Mouse (Mus musculus) liver, embryonic 15.5 days (tissue): ENCODE results near the gene Szrd1. TPM values are rescaled to one million over a fixed set of nuclear protein-coding genes. Genes with fewer than 3 reads are reported as not detected.

Source experiments
- ATAC-seq: fragments of 200-750 bp; cut with Nextera tagmentation; 2 replicates; pipeline ENCODE4 v1.8.0; 2017; ENCODE audit warnings: moderate number of reproducible peaks, mild to moderate bottlenecking, moderate library complexity; ENCODE audit not compliant: insufficient read depth
- H3K27ac ChIP-seq: fragments of 300-500 bp; sonication (generic); replicated peaks from 2 replicates; pipeline ENCODE4 v1.5.1; 2015; ENCODE audit warnings: mild to moderate bottlenecking, inconsistent platforms
- H3K27me3 ChIP-seq: fragments of 300-500 bp; sonication (generic); 2 replicates; pipeline ENCODE4 v1.6.1; 2015; ENCODE audit warnings: mild to moderate bottlenecking, inconsistent platforms
- H3K36me3 ChIP-seq: fragments of 300-500 bp; sonication (generic); replicated peaks from 2 replicates; pipeline ENCODE4 v1.6.1; 2015; ENCODE audit warnings: moderate library complexity, mild to moderate bottlenecking, inconsistent platforms
- H3K4me1 ChIP-seq: fragments of 300-500 bp; sonication (generic); replicated peaks from 2 replicates; pipeline ENCODE4 v1.6.1; 2015; ENCODE audit warnings: inconsistent platforms
- H3K4me2 ChIP-seq: fragments of 300-500 bp; sonication (generic); 2 replicates; pipeline ENCODE4 v1.6.1; 2015; ENCODE audit warnings: moderate library complexity, mild to moderate bottlenecking, inconsistent platforms
- H3K4me3 ChIP-seq: fragments of 300-500 bp; sonication (generic); replicated peaks from 2 replicates; pipeline ENCODE4 v1.5.1; 2015; ENCODE audit warnings: mild to moderate bottlenecking, inconsistent platforms
- H3K9ac ChIP-seq: fragments of 300-500 bp; sonication (generic); 2 replicates; pipeline ENCODE4 v1.6.1; 2015; ENCODE audit warnings: moderate library complexity, mild to moderate bottlenecking, inconsistent platforms
- H3K9me3 ChIP-seq: fragments of 300-500 bp; sonication (generic); replicated peaks from 2 replicates; pipeline ENCODE4 v1.6.1; 2016; ENCODE audit warnings: inconsistent platforms
- WGBS: fragments of 180-500 bp; shearing (Covaris S2); methylation state at CpG from one replicate; pipeline ENCODE4 v1.1.7; 2015; ENCODE audit warnings: mixed read lengths; ENCODE audit not compliant: insufficient replicate concordance; 5-methylcytosine and 5-hydroxymethylcytosine counted together
- polyA plus RNA-seq: library from polyadenylated mRNA; unstranded; fragments of >200 nt; fragmentation: Nextera tagmentation; extraction: Ambion mirVana; gene quantifications from 2 replicates; pipeline ENCODE4 v1.2.1, GENCODE M21; 2015

The Szrd1 gene
- polyA plus RNA-seq, result 18.1 and 20.7 TPM in 2 replicates

GRCm38 (mm10) chr4:141139116-141139970 lies at the start of gene Szrd1:
Szrd1 (minus strand) TSS chr4:141139775.
- Histone ChIP-seq H3K27ac (peak within 1 kb of the TSS; percentile 92), H3K9me3 (no peaks in the 10 kb centered on the region)

GRCm38 (mm10) chr4:141186923-141187836 lies 47.6 kb upstream of the Szrd1 start:
- Histone ChIP-seq H3K27ac (peak overlapping the region; percentile 42), H3K27me3 (no peaks in the 10 kb centered on the region), H3K4me1 (peaks cover 20% of the 10 kb centered on the region), H3K36me3 (peaks cover 50% of the 10 kb centered on the region), H3K9me3 (no peaks in the 10 kb centered on the region), H3K4me3 (no peak overlapping the region), H3K4me2 (no peak overlapping the region), H3K9ac (no peak overlapping the region)
- peak; percentile 66 for ATAC-seq
- 66% methylated on average over 9 of the region's 9 CpGs for WGBS

More at GRCm38 (mm10) chr4:141139116-141139970, at the start of gene Szrd1:
- H3K4me2 ChIP-seq, result peak within 1 kb of the TSS; percentile 96
- ATAC-seq, result peak; percentile 94
- H3K9ac ChIP-seq, result peak within 1 kb of the TSS; percentile 86
- 0 out of 2 replicates have a peak, but pooled peaks cover 2% of the 10 kb centered on the region for H3K36me3 ChIP-seq
- peaks cover 52% of the 10 kb centered on the region for H3K4me1 ChIP-seq
- H3K4me3 ChIP-seq, result peak within 1 kb of the TSS; percentile 86
- WGBS, result under 1% methylated on average over 63 of the region's 63 CpGs
- no peaks in the 10 kb centered on the region for H3K27me3 ChIP-seq

DNA sequence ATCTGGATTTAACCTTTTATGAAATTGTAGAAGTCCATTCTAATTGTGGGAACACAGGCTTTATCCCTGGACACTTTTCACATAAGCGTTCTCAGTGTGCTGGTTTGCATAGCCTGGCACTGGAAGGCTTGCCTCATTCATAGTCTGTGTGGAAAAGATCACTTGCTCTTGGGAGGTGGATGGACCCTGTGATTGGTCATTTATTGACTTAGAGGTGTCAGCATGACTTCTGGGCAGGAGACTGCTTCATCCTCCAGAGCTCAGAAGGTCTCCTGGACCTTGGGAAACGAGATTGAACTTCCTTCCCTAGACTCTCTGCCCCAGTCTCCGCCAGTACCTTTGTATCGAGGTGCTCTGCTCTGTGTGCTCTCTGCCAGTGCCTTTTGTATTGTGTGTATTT lies 44.9 kb upstream of the Szrd1 start:
- Histone ChIP-seq H3K36me3 (peaks cover 52% of the 10 kb centered on the region), H3K4me1 (peaks cover 23% of the 10 kb centered on the region), H3K9ac (no peak overlapping the region), H3K4me2 (no peak overlapping the region), H3K4me3 (no peak overlapping the region), H3K27ac (no peak overlapping the region), H3K27me3 (no peaks in the 10 kb centered on the region), H3K9me3 (no peaks in the 10 kb centered on the region)
- 75% methylated on average over 4 of the region's 4 CpGs for WGBS
- ATAC-seq, result no peak

DNA sequence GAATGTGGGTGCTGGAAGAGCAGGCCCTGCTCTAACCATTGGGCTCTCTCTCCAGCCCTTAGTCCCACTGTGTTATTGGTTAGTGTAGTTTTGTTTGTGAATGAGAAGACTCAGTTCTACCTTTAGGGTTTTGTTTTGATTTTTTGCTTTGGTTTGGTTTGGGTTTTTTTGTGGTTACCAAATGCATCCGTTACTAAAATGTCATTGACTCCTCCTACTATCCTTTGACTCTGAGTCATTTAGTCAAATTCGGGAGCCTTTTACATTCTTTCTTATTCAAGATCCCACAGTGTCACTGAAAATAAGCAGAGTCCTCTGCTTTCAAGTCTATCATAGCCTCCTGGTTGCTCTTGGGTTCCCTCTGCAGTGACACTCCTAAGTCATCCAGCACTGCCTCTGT lies 44.4 kb upstream of the Szrd1 start:
- H3K36me3 ChIP-seq, result peaks cover 57% of the 10 kb centered on the region
- 87% methylated on average over 2 of the region's 2 CpGs for WGBS
- peaks cover 23% of the 10 kb centered on the region for H3K4me1 ChIP-seq

DNA sequence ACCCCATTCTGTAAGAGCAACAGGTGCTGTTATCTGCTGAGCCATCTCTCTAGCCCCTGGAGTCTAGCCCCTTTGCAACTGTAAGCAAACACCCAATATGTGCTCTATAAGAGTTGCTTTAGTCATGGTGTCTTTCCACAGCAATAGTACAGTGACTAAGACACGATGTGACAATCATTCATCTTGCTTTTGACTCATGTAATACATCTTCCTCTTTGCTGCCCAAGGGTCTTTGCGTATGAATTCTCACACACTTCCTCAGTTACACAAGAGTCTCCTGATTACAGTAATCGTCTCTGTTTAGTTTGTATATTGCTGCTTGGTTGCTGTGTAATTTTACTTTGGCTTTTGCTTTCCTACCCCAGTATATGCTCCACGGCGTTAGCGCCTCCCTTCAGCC lies 42.4 kb upstream of the Szrd1 start:
- H3K9ac ChIP-seq, result no peak overlapping the region
- peaks cover 21% of the 10 kb centered on the region for H3K4me1 ChIP-seq
- WGBS, result 83% methylated on average over 6 of the region's 6 CpGs
- ATAC-seq, result no peak
- no peak overlapping the region for H3K4me3 ChIP-seq
- H3K9me3 ChIP-seq, result no peaks in the 10 kb centered on the region
- H3K27ac ChIP-seq, result no peak overlapping the region
- no peaks in the 10 kb centered on the region for H3K27me3 ChIP-seq
- H3K4me2 ChIP-seq, result no peak overlapping the region
- H3K36me3 ChIP-seq, result peaks cover 72% of the 10 kb centered on the region

More for the DNA sequence above, 44.4 kb upstream of the Szrd1 start:
- no peaks in the 10 kb centered on the region for H3K9me3 ChIP-seq
- no peak overlapping the region for H3K27ac ChIP-seq
- H3K4me2 ChIP-seq, result no peak overlapping the region
- no peaks in the 10 kb centered on the region for H3K27me3 ChIP-seq
- ATAC-seq, result no peak
- H3K9ac ChIP-seq, result no peak overlapping the region
- no peak overlapping the region for H3K4me3 ChIP-seq

- Histone ChIP-seq H3K9ac (no peak overlapping the region), H3K9me3 (no peaks in the 10 kb centered on the region), H3K4me1 (peaks cover 16% of the 10 kb centered on the region; the same call in 1 of the 2 replicates), H3K27me3 (no peaks in the 10 kb centered on the region), H3K27ac (no peak overlapping the region), H3K36me3 (peaks cover 84% of the 10 kb centered on the region), H3K4me3 (no peak overlapping the region), H3K4me2 (no peak overlapping the region)
- ATAC-seq, result no peak
- 88% methylated on average over 8 of the region's 8 CpGs for WGBS
These were observed 41.3 kb upstream of the Szrd1 start for GRCm38 (mm10) chr4:141180831-141181230.

DNA sequence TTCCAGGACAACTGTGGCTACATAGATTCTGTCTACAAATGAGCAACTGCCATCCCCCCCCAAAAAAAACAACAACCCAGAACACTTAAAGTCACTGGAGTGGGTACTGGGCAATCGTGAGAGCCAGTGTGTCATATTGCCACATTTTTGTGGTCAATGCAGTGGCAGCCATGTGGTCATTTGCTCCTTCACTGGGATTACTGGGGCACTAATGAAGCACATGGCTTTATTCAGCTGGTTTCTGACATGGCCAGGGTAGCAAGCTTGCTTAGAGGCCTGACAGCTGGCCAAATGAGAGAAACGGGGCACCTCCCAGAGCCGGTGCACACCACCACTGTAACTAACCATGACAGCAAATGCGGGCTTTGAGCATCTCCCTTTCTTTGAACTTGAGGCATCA lies 38.9 kb upstream of the Szrd1 start:
- WGBS, result 78% methylated on average over 4 of the region's 4 CpGs
- Histone ChIP-seq H3K4me3 (no peak overlapping the region), H3K27me3 (no peaks in the 10 kb centered on the region), H3K27ac (no peak overlapping the region), H3K36me3 (peaks cover 92% of the 10 kb centered on the region), H3K4me1 (0 out of 2 replicates have a peak, but pooled peaks cover 14% of the 10 kb centered on the region), H3K9ac (no peak overlapping the region), H3K4me2 (no peak overlapping the region), H3K9me3 (no peaks in the 10 kb centered on the region)
- no peak for ATAC-seq

DNA sequence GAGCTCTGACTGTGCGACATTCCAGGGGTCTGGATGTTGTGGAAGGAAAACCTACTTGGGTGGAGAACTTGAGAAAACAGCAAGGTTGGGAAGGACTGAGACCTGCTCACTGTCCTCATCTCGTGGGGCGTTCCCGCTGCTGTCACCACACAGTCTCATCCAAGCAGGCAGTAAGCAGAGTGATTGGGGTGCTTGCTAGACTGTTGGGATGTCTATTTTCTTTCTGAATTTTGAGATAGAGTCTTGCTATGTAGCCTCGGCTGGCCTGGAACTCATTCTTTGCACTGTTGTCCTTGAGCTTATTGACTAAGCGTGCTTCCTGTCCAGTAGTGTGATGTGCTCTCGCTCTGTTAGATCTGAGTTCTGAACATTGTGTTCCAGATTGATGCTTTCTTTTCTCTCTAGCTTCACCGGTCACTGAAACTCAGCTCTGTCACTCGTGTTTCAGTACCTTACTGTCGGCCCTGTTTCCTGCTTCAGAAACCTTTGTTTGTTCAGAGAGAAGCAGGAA lies 36.8 kb upstream of the Szrd1 start:
- Histone ChIP-seq H3K27ac (0 out of 2 replicates have a peak overlapping the region, but pooled peaks have one; percentile 19), H3K4me2 (no peak overlapping the region), H3K9me3 (no peaks in the 10 kb centered on the region), H3K4me1 (peaks cover 12% of the 10 kb centered on the region; the same call in 1 of the 2 replicates), H3K27me3 (no peaks in the 10 kb centered on the region), H3K9ac (no peak overlapping the region), H3K36me3 (peaks cover 91% of the 10 kb centered on the region), H3K4me3 (no peak overlapping the region)
- WGBS, result 78% methylated on average over 10 of the region's 10 CpGs
- ATAC-seq, result no peak

GRCm38 (mm10) chr4:141175783-141176182 lies 36.2 kb upstream of the Szrd1 start:
- H3K4me1 ChIP-seq, result peaks cover 11% of the 10 kb centered on the region; the same call in 1 of the 2 replicates
- H3K27me3 ChIP-seq, result no peaks in the 10 kb centered on the region
- no peak overlapping the region for H3K9ac ChIP-seq
- H3K4me3 ChIP-seq, result no peak overlapping the region
- 0 out of 2 replicates have a peak overlapping the region, but pooled peaks have one; percentile 5 for H3K27ac ChIP-seq
- peaks cover 91% of the 10 kb centered on the region for H3K36me3 ChIP-seq
- ATAC-seq, result no peak
- no peak overlapping the region for H3K4me2 ChIP-seq
- WGBS, result 75% methylated on average over 5 of the region's 5 CpGs
- no peaks in the 10 kb centered on the region for H3K9me3 ChIP-seq

- Histone ChIP-seq H3K36me3 (peaks cover 91% of the 10 kb centered on the region), H3K27ac (no peak overlapping the region), H3K4me1 (peaks cover 10% of the 10 kb centered on the region; the same call in 1 of the 2 replicates), H3K9ac (no peak overlapping the region), H3K9me3 (no peaks in the 10 kb centered on the region), H3K27me3 (no peaks in the 10 kb centered on the region), H3K4me2 (no peak overlapping the region), H3K4me3 (no peak overlapping the region)
- no peak for ATAC-seq
- WGBS, result 92% methylated on average over 8 of the region's 8 CpGs
These were observed 32.5 kb upstream of the Szrd1 start for GRCm38 (mm10) chr4:141172121-141172520.
